Mouse (Mus musculus): ENCODE data around the gene Gm10322. TPM values are rescaled to one million over a fixed set of nuclear protein-coding genes. Genes with fewer than 3 reads are reported as not detected.

The Gm10322 gene
- total RNA-seq, 1 experiment from 2014 or later = not detected

DNA sequence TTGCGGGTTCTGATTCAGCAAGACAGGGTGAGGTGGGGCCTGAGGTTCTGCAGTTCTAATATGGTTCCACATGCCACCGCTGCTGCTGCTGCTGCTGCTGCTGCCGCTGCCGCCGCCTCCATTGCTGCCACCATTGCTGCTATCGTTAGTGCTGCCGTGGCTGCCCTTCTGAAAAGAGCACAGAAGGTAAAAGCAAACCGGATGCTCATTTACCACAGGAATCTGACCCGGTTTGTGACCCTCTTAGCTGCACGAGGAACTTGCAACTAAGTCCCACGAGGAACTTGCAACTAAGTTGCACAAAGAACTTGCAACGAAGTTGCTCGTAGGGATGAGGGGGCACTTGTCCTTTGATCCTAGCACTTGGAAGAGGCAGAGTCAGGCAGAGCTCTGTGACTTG, 40.9 kb downstream of the Gm10322 start:
- no peak for DNase-seq

DNA sequence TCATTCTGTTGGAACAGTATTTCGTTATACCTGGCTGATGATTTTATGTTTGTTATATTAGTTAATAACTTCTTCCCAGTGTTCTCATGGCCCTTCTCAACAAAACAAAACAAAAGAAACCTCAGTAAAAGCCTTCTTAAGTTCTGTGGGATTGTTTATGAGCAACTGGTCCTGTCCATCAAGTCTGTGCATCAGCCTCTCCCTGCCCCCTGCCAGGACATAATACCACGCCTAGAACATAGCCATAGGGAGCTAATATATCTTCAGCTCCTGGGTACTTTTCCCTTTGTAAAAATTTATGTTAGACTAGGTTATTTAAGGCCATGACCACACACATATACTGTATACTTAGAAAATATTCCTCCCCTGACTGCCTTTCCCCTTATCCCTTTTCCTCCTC, 48.9 kb downstream of the Gm10322 start:
- DNase-seq = no peak

DNA sequence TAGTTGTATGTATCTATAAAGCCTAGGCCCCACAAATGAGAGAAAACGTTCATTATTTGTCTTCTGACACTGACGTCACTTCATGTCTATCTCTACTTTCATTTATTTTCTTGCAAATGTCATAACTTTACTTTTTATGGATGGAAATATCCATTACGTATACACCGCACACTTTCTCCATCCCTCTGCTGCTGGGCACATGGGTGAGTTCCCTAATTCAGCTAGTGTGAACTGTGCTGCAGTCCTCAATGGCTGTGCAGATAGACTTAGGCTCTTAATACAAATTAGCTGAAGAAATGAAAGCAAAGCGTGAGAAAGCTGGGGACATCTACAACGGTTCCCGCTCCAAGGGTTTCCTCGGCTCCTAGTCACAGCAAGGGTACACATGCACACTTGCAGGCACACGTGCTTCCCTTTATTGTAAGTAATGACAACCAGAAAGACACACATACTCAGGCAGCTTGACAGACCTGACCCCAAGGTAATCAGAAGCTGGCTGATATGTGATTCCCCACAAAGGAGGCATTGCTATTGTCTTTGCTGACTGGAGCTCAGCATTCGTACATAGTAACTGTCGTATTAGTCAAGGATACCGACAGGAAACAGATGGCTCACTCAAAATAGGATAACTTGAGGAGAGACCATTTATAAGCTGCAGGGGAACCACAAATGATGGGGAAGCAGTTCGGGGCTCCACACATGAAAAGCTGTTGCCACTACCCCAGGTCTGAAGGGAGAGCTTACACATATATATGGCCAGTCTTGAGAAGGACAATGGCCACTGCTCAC, 49.8 kb downstream of the Gm10322 start:
- no peak for DNase-seq

Other genes starting within 250 kb of the Gm10322 start
- gene Gm10273, start 220.4 kb upstream of the Gm10322 start, total RNA-seq (2021) = 19.4 and 23.1 TPM in 2 replicates
- 0.64 and 8.6 TPM in 2 replicates for gene Pla2g12b, start 212.4 kb upstream of the Gm10322 start, total RNA-seq (2021)
- gene Oit3, start 174.3 kb upstream of the Gm10322 start, total RNA-seq (2021) = 5.9 and 6.9 TPM in 2 replicates
- 33.6 and 36.5 TPM in 2 replicates for gene Mcu, start 629 bp downstream of the Gm10322 start, total RNA-seq (2021)
- gene Micu1, start 86.4 kb downstream of the Gm10322 start, total RNA-seq (2021) = 51.3 and 59.9 TPM in 2 replicates